ENCODE assay signal across 15 mouse cellular contexts in the genomic region with DNA sequence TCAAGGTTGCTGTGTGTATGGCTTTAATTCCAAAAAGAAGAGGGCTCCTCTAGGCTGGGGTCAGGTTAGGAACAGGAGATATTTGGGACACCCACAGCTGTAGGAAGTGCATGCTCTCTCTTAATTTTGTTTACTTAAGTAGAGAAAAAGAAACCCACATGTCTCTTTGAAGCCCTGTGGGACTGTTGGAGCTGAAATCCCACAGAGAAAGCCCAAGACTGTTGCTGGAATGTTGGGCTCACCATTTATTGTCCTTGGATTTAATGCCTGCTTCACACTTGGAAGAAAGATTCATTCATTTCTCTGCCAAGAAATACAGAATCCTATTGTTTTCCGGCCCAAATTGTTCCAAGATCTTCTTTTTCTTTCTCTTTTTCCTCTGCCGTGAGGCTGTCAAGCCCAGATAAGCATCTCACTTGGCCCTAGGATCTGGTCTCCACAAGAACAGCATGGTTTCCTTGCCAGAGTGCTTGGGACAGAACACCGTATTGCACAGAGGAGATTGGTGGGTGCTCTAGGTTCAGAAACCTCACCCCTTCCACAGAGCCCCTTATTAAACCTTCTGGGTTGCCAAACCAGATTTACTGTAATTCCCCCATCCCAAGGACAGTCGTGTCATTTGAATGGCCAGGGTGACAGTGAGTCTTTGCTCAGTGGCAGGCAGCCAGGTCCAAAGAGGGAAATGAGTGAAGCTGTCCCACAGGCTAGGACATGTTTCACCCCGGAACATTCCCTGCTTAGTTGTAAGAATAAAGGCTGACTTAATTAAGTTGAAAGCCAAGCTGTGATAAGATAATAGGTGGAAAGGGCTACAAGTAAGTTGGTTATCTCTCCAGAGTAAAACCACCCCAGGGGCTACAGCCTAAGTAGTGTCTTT. TPM values are rescaled to one million over a fixed set of nuclear protein-coding genes. Genes with fewer than 3 reads are reported as not detected.
DNase-seq lines count a peak whose midpoint lies in the region; ATAC-seq and TF ChIP-seq lines count a peak whose summit lies in the region.
"Had no signal": no experiment of that assay in that cellular context is flagged by ENCODE, and none has a peak within 500 bp of the region (broad histone marks: within the 10 kb centered on the region; RNA-seq: fewer than 3 reads in every experiment).

No protein-coding gene starts in this region.

- DNase-seq in gastrocnemius, adult 2 months = peak; percentile 43
- no peak for DNase-seq in gastrocnemius, postnatal 25 days
- no peak for DNase-seq in limb, embryonic 10.5 days (ENCODE audit: low spot score)
- peak; percentile 73 to 76 for DNase-seq in adrenal gland, postnatal 36 days
- DNase-seq in heart, postnatal 14 days = peak; percentile 55 to 63
- no peak for DNase-seq in thymus, adult 18-20 months
- DNase-seq in layer of hippocampus, adult 2 months (ENCODE audit: low spot score in 2 of 2) = no peak
- DNase-seq: cerebellum, adult 2 months; right cerebral cortex, postnatal 25 days had no signal

- ATAC-seq in limb, embryonic 15.5 days (ENCODE audit: insufficient number of reproducible peaks, low FRiP score, low TSS enrichment, low read depth) = no peak

- WGBS in limb, embryonic 15.5 days = 44% methylated on average over 5 of the region's 5 CpGs
- 72% methylated on average over 5 of the region's 5 CpGs for WGBS in limb, embryonic 10.5 days

- H3K27me3 ChIP-seq in limb, embryonic 15.5 days = no peaks in the 10 kb centered on the region
- H3K27me3 ChIP-seq in limb, embryonic 10.5 days (ENCODE audit: low read depth, poor library complexity, severe bottlenecking) = no peaks in the 10 kb centered on the region
- H3K27me3 ChIP-seq: embryonic facial prominence, embryonic 12.5 days; liver, embryonic 15.5 days; neural tube, embryonic 12.5 days had no signal

- no peak overlapping the region for H3K4me2 ChIP-seq in limb, embryonic 15.5 days
- H3K4me2 ChIP-seq: embryonic facial prominence, embryonic 12.5 days; liver, embryonic 15.5 days; neural tube, embryonic 12.5 days had no signal

- H3K9me3 ChIP-seq in limb, embryonic 15.5 days = no peaks in the 10 kb centered on the region
- H3K9me3 ChIP-seq in limb, embryonic 10.5 days (replicated peaks) = no peaks in the 10 kb centered on the region
- H3K9me3 ChIP-seq: embryonic facial prominence, embryonic 12.5 days; liver, embryonic 15.5 days; midbrain, embryonic 10.5 days; neural tube, embryonic 12.5 days had no signal

- no peak overlapping the region for H3K4me3 ChIP-seq in gastrocnemius, adult 2 months
- no peak overlapping the region for H3K4me3 ChIP-seq in limb, embryonic 15.5 days
- no peak overlapping the region for H3K4me3 ChIP-seq in limb, embryonic 10.5 days
- no peak overlapping the region for H3K4me3 ChIP-seq in layer of hippocampus, adult 2 months
- H3K4me3 ChIP-seq: embryonic facial prominence, embryonic 12.5 days; liver, embryonic 15.5 days; midbrain, embryonic 10.5 days; neural tube, embryonic 12.5 days had no signal

- H3K36me3 ChIP-seq in limb, embryonic 15.5 days = no peaks in the 10 kb centered on the region
- no peaks in the 10 kb centered on the region for H3K36me3 ChIP-seq in limb, embryonic 10.5 days
- H3K36me3 ChIP-seq: embryonic facial prominence, embryonic 12.5 days; G1E; liver, embryonic 15.5 days; midbrain, embryonic 10.5 days; neural tube, embryonic 12.5 days had no signal

- no peak for TF ChIP-seq CTCF in gastrocnemius, adult 2 months (IDR thresholded peaks at IDR 0.05)
- TF ChIP-seq CTCF in layer of hippocampus, adult 2 months (conservative IDR thresholded peaks at IDR 0.05) = no peak

- peaks cover 20% of the 10 kb centered on the region for H3K4me1 ChIP-seq in limb, embryonic 15.5 days
- H3K4me1 ChIP-seq in limb, embryonic 10.5 days = peaks cover under 1% of the 10 kb centered on the region; the same call in 1 of the 2 replicates
- H3K4me1 ChIP-seq: liver, embryonic 15.5 days; midbrain, embryonic 10.5 days; neural tube, embryonic 12.5 days had no signal

- no peak overlapping the region for H3K9ac ChIP-seq in limb, embryonic 15.5 days
- H3K9ac ChIP-seq: embryonic facial prominence, embryonic 12.5 days; liver, embryonic 15.5 days; neural tube, embryonic 12.5 days had no signal

- intact Hi-C loops in gastrocnemius, adult 2 months (cut with DNase I) = no loop called here
- intact Hi-C loops in heart, postnatal 14 days (cut with DNase I) = no loop called here

- peak overlapping the region; percentile 63 for H3K27ac ChIP-seq in gastrocnemius, adult 2 months
- peak overlapping the region; percentile 33 for H3K27ac ChIP-seq in limb, embryonic 15.5 days
- no peak overlapping the region for H3K27ac ChIP-seq in limb, embryonic 10.5 days
- no peak overlapping the region for H3K27ac ChIP-seq in layer of hippocampus, adult 2 months
- H3K27ac ChIP-seq: embryonic facial prominence, embryonic 12.5 days; liver, embryonic 15.5 days; midbrain, embryonic 10.5 days; neural tube, embryonic 12.5 days had no signal

RNA-seq across cellular contexts. Expression of gene Adgrf1, which starts 18.6 kb away (rescaled TPM):
- total RNA-seq in gastrocnemius, adult 2 months (2021) = not detected
- total RNA-seq in gastrocnemius, postnatal 25 days (2021) = under 1 TPM in 1 of 2 experiments, not detected in 1; 0.08 TPM
- polyA plus RNA-seq in limb, embryonic 15.5 days (2015; fragmentation: Nextera tagmentation; extraction: Ambion mirVana) = 0.07 TPM in 1 of 2 replicates, not detected in the other
- not detected in 2 replicates for polyA plus RNA-seq in limb, embryonic 10.5 days (2016; fragmentation: Nextera tagmentation; extraction: Ambion mirVana)
- total RNA-seq in adrenal gland, postnatal 36 days (2021) = not detected
- not detected for total RNA-seq in heart, postnatal 14 days (2021)
- not detected for total RNA-seq in layer of hippocampus, adult 2 months (2021)
- polyA plus RNA-seq: cerebellum, adult 2 months; embryonic facial prominence, embryonic 12.5 days; G1E; midbrain, embryonic 10.5 days; neural tube, embryonic 12.5 days had no signal

Comparison
In these comparisons a context has a peak if more than half of its experiments do, and no peak if none do; other contexts are left out.
1. DNase-seq: peak in gastrocnemius, adult 2 months (single experiment), adrenal gland, postnatal 36 days (2 of 2) and heart, postnatal 14 days (2 of 2); none in gastrocnemius, postnatal 25 days (single experiment), limb, embryonic 10.5 days (single experiment), thymus, adult 18-20 months (0 of 2) and layer of hippocampus, adult 2 months (0 of 2).
2. H3K27ac ChIP-seq: peak in gastrocnemius, adult 2 months (single experiment) and limb, embryonic 15.5 days (single experiment); none in limb, embryonic 10.5 days (single experiment) and layer of hippocampus, adult 2 months (single experiment).